Mouse (Mus musculus) ovary, adult 2 months (tissue): ENCODE measurements around the gene Oas1e. TPM values are rescaled to one million over a fixed set of nuclear protein-coding genes. Genes with fewer than 3 reads are reported as not detected.

Experiments used
- polyA plus RNA-seq: library from polyadenylated mRNA; depleted of rRNA; stranded (reverse); fragments of >200 nt; gene quantifications from 2 replicates; pipeline ENCODE4 v1.2.3, GENCODE M21; 2012; rRNA removed

The Oas1e gene
- polyA plus RNA-seq, result 10.8 and 12.8 TPM in 2 replicates

DNA sequence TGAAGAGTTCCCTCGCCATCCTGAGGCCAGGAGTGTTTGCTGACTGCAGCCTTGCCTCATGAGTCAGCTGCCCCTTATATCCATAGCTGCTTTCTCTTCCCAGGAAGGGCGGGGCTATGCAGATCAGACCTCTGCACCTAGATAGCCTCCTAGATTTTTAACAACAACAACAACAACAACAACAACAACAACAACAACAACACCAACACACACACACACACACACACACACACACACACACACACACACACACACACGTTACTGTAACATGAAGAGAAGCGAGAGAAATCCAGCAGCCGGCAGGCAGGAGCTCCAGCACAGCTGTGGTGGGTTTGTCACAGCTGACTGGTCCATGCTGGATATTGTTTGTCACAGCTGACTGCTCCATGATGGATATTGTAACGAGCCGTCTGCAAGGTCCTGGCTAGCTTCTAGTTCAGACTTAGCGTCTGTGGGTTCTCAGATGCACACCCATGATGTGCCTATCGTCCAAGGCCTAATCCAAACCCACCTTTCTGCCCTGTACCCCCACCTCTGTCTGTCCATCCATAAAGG lies at the start of gene Oas1e:
Gene Oas1e (minus strand): TSS at position 51 of the 555 bp plus-strand sequence.

DNA sequence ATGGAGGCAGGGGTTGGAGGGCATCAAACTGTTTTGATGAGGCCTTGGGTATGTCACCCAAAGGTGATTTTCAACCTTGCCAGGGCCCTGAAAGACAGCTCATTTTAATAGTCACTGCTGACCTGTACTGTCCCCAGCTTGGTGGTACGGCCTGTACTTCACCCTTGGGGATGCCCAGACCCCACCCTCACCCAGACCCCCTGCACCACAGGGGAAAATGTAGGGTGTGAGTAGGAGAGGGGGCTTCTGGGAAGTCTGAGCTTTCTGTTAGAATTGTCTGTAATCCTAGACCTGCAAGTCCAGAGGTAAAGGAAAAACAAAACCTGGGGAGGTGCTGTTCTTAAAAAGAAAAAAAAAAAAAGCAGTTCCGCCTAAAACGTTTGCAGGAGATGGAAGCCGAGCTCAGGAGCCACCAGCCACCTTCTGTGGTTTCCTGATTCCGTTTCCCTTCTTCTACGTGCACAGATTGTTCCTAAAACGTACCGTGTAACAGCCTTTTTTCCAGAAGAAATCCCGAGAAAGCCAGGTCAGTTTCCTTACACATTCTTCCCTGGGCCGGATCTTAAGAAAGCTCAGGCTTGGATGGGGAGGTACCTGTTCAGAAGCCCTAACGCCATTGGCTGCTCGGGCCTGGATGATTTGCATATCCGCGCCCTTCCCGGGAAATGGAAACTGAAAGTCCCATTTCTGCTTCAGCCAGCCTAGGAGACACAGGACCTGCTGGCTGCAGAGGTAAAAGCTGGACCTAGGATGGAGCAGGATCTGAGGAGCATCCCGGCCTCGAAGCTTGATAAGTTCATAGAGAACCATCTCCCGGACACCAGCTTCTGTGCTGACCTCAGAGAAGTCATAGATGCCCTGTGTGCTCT lies 16.9 kb upstream of the Oas1e start, which contains the start of gene Oas1c:
Gene Oas1c (minus strand): TSS at position 564 of the 869 bp plus-strand sequence.

DNA sequence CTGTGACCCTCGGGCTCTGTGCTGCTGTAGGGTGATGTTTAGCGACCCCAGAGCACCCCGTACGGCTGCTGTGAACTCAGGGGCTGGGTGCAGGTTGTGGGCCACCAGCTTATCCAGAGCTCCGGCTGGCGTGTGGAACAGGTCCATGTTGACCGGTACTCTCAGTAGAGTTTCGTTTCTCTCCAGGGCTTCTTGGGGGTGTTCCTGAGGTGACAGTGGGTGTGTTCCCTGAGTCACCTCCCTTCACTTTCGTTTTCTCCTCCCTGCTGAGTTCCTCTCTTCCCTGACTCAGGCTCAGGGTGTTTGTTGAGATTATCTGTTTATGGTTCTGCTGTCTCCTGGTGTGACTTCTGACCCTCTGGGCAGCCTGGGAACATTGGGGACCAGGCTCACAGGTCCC lies 17.9 kb downstream of the Oas1e start, which contains the start of gene Oas3:
Gene Oas3 (minus strand): TSS at position 184 of the 400 bp plus-strand sequence.

DNA sequence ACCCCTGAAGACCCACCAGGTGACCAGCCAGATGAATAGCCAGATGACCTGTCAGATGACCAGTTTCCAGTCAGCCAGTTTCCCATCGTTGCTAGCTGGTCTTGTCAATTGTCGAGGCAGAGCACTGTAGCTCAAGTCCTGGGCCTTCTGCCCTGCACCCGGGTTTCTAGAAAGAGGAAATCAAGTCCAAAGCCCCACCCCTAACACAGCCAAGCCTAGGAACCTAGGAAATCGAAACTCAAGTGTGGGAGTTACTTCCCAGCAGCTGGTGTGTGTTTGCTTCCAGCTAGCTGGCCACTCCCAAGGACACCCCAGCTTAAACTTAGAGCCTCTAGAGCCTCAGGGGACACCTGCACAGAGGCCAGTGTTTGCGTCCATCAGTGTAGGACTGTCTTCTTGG lies 45.6 kb downstream of the Oas1e start, which contains the start of gene Oas2:
Gene Oas2 (minus strand): TSS at position 166 of the 400 bp plus-strand sequence.

Other genes starting within 250 kb of the Oas1e start
- gene Tpcn1, start 206.9 kb downstream of the Oas1e start, polyA plus RNA-seq, result 70.8 and 89.3 TPM in 2 replicates
- 3.8 and 4.6 TPM in 2 replicates for gene Iqcd, start 206.5 kb downstream of the Oas1e start, polyA plus RNA-seq
- gene Rita1, start 182.9 kb downstream of the Oas1e start, polyA plus RNA-seq, result 20.3 and 23.6 TPM in 2 replicates
- gene Ddx54, start 182.8 kb downstream of the Oas1e start, polyA plus RNA-seq, result 61.9 and 63.9 TPM in 2 replicates
- 0.47 and 1.3 TPM in 2 replicates for gene Cfap73, start 161.3 kb downstream of the Oas1e start, polyA plus RNA-seq
- 6.8 and 19.2 TPM in 2 replicates for gene Rasal1, start 146.7 kb downstream of the Oas1e start, polyA plus RNA-seq
- 26.3 and 31.9 TPM in 2 replicates for gene Dtx1, start 83.6 kb downstream of the Oas1e start, polyA plus RNA-seq
- gene Oas2, start 45.7 kb downstream of the Oas1e start, polyA plus RNA-seq, result 9.6 and 9.9 TPM in 2 replicates
- 2.3 and 3.1 TPM in 2 replicates for gene Oas3, start 17.9 kb downstream of the Oas1e start, polyA plus RNA-seq
- gene Oas1c, start 17.0 kb upstream of the Oas1e start, polyA plus RNA-seq, result 9.6 and 11.6 TPM in 2 replicates
- 0.44 and 0.53 TPM in 2 replicates for gene Oas1f, start 51.8 kb upstream of the Oas1e start, polyA plus RNA-seq
- 4.4 and 6.3 TPM in 2 replicates for gene Oas1h, start 65.9 kb upstream of the Oas1e start, polyA plus RNA-seq
- gene Oas1g, start 92.1 kb upstream of the Oas1e start, polyA plus RNA-seq, result 3.2 and 3.4 TPM in 2 replicates
- 7.9 and 8.7 TPM in 2 replicates for gene Oas1a, start 112.0 kb upstream of the Oas1e start, polyA plus RNA-seq
- 11.4 and 14.7 TPM in 2 replicates for gene Oas1d, start 119.0 kb upstream of the Oas1e start, polyA plus RNA-seq
- gene Rph3a, start 214.6 kb upstream of the Oas1e start, polyA plus RNA-seq, result 0.36 and 0.46 TPM in 2 replicates